Mouse (Mus musculus) liver, embryonic 11.5 days (tissue): ENCODE results near the gene Smarcal1. TPM values are rescaled to one million over a fixed set of nuclear protein-coding genes. Genes with fewer than 3 reads are reported as not detected.

Source experiments
- ATAC-seq: fragments of 200-750 bp; cut with Nextera tagmentation; replicated peaks from 2 replicates; pipeline ENCODE4 v1.8.0; 2017; ENCODE audit warnings: moderate number of reproducible peaks, mild to moderate bottlenecking, moderate TSS enrichment, moderate library complexity; ENCODE audit not compliant: low FRiP score
- DNase-seq: peaks from one replicate; pipeline ENCODE4 v3.0.0-alpha.2; 2017; ENCODE audit warnings: low spot score
- H3K27ac ChIP-seq: fragments of 300-500 bp; sonication (generic); 2 replicates; pipeline ENCODE4 v1.5.1; 2014; ENCODE audit warnings: mild to moderate bottlenecking, low read depth, low read length, control low read depth
- H3K27me3 ChIP-seq: fragments of 300-500 bp; sonication (generic); replicated peaks from 2 replicates; pipeline ENCODE4 v1.6.1; 2014; ENCODE audit warnings: low read length, mixed read lengths; ENCODE audit not compliant: control insufficient read depth, insufficient read depth
- H3K36me3 ChIP-seq: fragments of 300-500 bp; sonication (generic); 2 replicates; pipeline ENCODE4 v1.6.1; 2014; ENCODE audit warnings: mild to moderate bottlenecking, low read length, moderate library complexity, mixed read lengths; ENCODE audit not compliant: control insufficient read depth, insufficient read depth
- H3K4me1 ChIP-seq: fragments of 300-500 bp; sonication (generic); replicated peaks from 2 replicates; pipeline ENCODE4 v1.6.1; 2014; ENCODE audit warnings: low read length, mixed read lengths; ENCODE audit not compliant: control insufficient read depth, insufficient read depth
- H3K4me2 ChIP-seq: fragments of 300-500 bp; sonication (generic); 2 replicates; pipeline ENCODE4 v1.6.1; 2014; ENCODE audit warnings: mild to moderate bottlenecking, control low read depth, moderate library complexity
- H3K4me3 ChIP-seq: fragments of 300-500 bp; sonication (generic); 2 replicates; pipeline ENCODE4 v1.5.1; 2014; ENCODE audit warnings: low read depth, low read length, control low read depth
- H3K9ac ChIP-seq: fragments of 300-500 bp; sonication (generic); 2 replicates; pipeline ENCODE4 v1.6.1; 2014; ENCODE audit warnings: low read depth, low read length, control low read depth
- H3K9me3 ChIP-seq: fragments of 300-500 bp; sonication (generic); 2 replicates; pipeline ENCODE4 v1.6.1; 2016; ENCODE audit warnings: low read length, inconsistent platforms, mixed read lengths; ENCODE audit not compliant: control insufficient read depth
- WGBS: fragments of 180-500 bp; shearing (Covaris S2); extraction: QIAGEN DNeasy Blood & Tissue Kit; methylation state at CpG from one replicate; pipeline ENCODE4 v1.1.7; 2014; 5-methylcytosine and 5-hydroxymethylcytosine counted together
- polyA plus RNA-seq: library from polyadenylated mRNA; unstranded; fragments of >200 nt; fragmentation: Nextera tagmentation; extraction: Ambion mirVana; gene quantifications from 2 replicates; pipeline ENCODE4 v1.2.1, GENCODE M21; 2014

Smarcal1 gene
- polyA plus RNA-seq, 1 experiment from 2014 or later = 18.7 TPM

- DNase-seq = no peak
- no peaks in the 10 kb centered on the region for H3K9me3 ChIP-seq
- WGBS = 57% methylated on average over 6 of the region's 6 CpGs
- H3K27me3 ChIP-seq = no peaks in the 10 kb centered on the region
- no peak overlapping the region for H3K9ac ChIP-seq
- no peak overlapping the region for H3K4me2 ChIP-seq
- no peak for ATAC-seq
- H3K4me3 ChIP-seq = no peak overlapping the region
- no peaks in the 10 kb centered on the region for H3K36me3 ChIP-seq
- H3K4me1 ChIP-seq = no peaks in the 10 kb centered on the region
- no peak overlapping the region for H3K27ac ChIP-seq
Observed at GRCm38 (mm10) chr1:72564334-72564962, 18.6 kb upstream of the Smarcal1 start.

- Histone ChIP-seq H3K36me3 (no peaks in the 10 kb centered on the region), H3K27ac (no peak overlapping the region), H3K9me3 (no peaks in the 10 kb centered on the region), H3K4me2 (no peak overlapping the region), H3K9ac (no peak overlapping the region), H3K4me3 (no peak overlapping the region), H3K27me3 (no peaks in the 10 kb centered on the region), H3K4me1 (no peaks in the 10 kb centered on the region)
- WGBS = 38% methylated on average over 9 of the region's 9 CpGs
- ATAC-seq = no peak
- no peak for DNase-seq
Observed at GRCm38 (mm10) chr1:72567056-72567455, 16.0 kb upstream of the Smarcal1 start.

DNA sequence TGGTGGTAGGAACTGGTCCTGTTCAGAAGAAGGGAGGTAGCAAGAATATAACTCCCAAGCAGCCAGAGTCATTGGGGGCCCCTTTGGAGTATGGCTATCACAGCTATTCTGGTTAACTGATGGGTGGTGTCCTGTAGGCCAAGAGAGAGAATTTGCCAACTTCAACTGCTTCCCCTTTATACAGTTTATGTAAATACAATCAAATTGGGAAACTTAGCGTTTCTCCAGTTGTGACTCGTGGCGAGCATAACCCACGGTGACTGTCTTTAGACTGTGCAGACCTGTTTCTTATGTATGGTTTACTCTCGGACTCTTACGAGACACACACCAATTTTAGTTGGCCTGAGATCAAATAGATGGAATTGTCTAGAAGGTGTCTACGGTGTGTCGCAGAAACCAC, 14.3 kb upstream of the Smarcal1 start:
- ATAC-seq (no peak), DNase-seq (no peak)
- no peak overlapping the region for H3K4me3 ChIP-seq
- 89% methylated on average over 8 of the region's 8 CpGs for WGBS
- H3K36me3 ChIP-seq = no peaks in the 10 kb centered on the region
- H3K4me2 ChIP-seq = no peak overlapping the region
- no peak overlapping the region for H3K27ac ChIP-seq
- H3K27me3 ChIP-seq = no peaks in the 10 kb centered on the region
- no peaks in the 10 kb centered on the region for H3K9me3 ChIP-seq
- H3K9ac ChIP-seq = no peak overlapping the region
- H3K4me1 ChIP-seq = no peaks in the 10 kb centered on the region

GRCm38 (mm10) chr1:72574047-72574446, 9.0 kb upstream of the Smarcal1 start:
- Histone ChIP-seq H3K4me1 (no peaks in the 10 kb centered on the region), H3K9ac (no peak overlapping the region), H3K9me3 (no peaks in the 10 kb centered on the region), H3K4me3 (no peak overlapping the region), H3K36me3 (no peaks in the 10 kb centered on the region), H3K27ac (no peak overlapping the region), H3K4me2 (no peak overlapping the region), H3K27me3 (peaks cover 14% of the 10 kb centered on the region)
- no peak for ATAC-seq
- no peak for DNase-seq
- 48% methylated on average over 7 of the region's 7 CpGs for WGBS

DNA sequence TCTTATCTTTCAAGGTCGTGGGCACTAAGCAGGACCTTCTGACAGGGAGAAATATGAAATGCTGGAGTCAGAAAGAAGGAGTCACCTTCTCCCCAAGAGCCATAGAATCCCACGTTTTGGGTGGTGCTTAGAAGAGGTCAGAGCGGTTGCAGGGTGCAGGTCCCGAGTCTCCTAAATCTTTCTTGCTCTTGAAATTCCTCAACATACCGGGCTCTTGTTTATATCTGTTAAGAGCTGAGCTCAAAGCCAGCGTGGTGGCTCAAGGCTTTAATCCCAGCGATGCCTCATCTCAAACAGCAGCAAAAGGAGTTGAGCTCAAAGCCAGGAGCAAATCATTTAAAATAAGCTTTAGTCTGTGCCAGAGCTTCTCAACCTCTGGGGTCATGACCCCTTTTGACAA, 8.4 kb upstream of the Smarcal1 start:
- 47% methylated on average over 7 of the region's 7 CpGs for WGBS
- Histone ChIP-seq H3K27ac (no peak overlapping the region), H3K9ac (no peak overlapping the region), H3K4me1 (no peaks in the 10 kb centered on the region), H3K4me2 (no peak overlapping the region), H3K27me3 (peaks cover 14% of the 10 kb centered on the region), H3K4me3 (no peak overlapping the region), H3K36me3 (no peaks in the 10 kb centered on the region), H3K9me3 (no peaks in the 10 kb centered on the region)
- ATAC-seq (no peak), DNase-seq (no peak)

- no peaks in the 10 kb centered on the region for H3K9me3 ChIP-seq
- no peaks in the 10 kb centered on the region for H3K36me3 ChIP-seq
- H3K9ac ChIP-seq = no peak overlapping the region
- no peaks in the 10 kb centered on the region for H3K4me1 ChIP-seq
- 32% methylated on average over 4 of the region's 4 CpGs for WGBS
- ATAC-seq (no peak), DNase-seq (no peak)
- no peak overlapping the region for H3K27ac ChIP-seq
- peaks cover 14% of the 10 kb centered on the region for H3K27me3 ChIP-seq
- no peak overlapping the region for H3K4me2 ChIP-seq
- H3K4me3 ChIP-seq = no peak overlapping the region
Observed at GRCm38 (mm10) chr1:72575121-72575520, 7.9 kb upstream of the Smarcal1 start.

DNA sequence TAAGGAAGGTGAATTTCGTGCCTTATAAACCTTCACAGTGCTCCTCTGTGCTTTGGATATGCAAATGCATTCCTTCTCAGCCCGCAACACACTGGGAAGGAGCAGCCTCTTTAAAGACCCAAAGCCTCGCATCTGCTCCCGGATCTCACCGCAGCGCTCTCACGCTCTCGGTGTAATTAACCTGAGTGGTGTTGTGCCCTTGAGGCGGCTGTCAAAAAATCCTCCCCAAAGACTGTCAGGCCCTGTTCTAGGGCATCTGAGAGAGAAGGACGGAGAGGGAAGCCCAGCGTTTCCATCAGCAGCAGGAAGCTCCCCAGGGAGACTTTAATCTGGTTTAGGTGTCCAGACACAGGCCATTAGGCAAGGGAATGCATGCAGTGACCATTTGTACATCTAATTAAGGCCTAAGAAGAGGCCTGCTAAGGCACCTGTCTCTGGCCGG, 5.5 kb upstream of the Smarcal1 start:
- no peak overlapping the region for H3K4me3 ChIP-seq
- no peak overlapping the region for H3K9ac ChIP-seq
- DNase-seq (no peak), ATAC-seq (no peak)
- no peaks in the 10 kb centered on the region for H3K36me3 ChIP-seq
- no peak overlapping the region for H3K27ac ChIP-seq
- peaks cover 14% of the 10 kb centered on the region for H3K27me3 ChIP-seq
- no peaks in the 10 kb centered on the region for H3K9me3 ChIP-seq
- H3K4me2 ChIP-seq = no peak overlapping the region
- H3K4me1 ChIP-seq = no peaks in the 10 kb centered on the region
- 21% methylated on average over 12 of the region's 12 CpGs for WGBS

- no peak overlapping the region for H3K27ac ChIP-seq
- H3K4me2 ChIP-seq = no peak overlapping the region
- no peaks in the 10 kb centered on the region for H3K36me3 ChIP-seq
- DNase-seq (no peak), ATAC-seq (no peak)
- no peak overlapping the region for H3K4me3 ChIP-seq
- no peaks in the 10 kb centered on the region for H3K4me1 ChIP-seq
- WGBS = 32% methylated on average over 15 of the region's 15 CpGs
- H3K27me3 ChIP-seq = peaks cover 14% of the 10 kb centered on the region
- H3K9ac ChIP-seq = no peak overlapping the region
- no peaks in the 10 kb centered on the region for H3K9me3 ChIP-seq
Observed at GRCm38 (mm10) chr1:72578351-72578750, 4.7 kb upstream of the Smarcal1 start.

DNA sequence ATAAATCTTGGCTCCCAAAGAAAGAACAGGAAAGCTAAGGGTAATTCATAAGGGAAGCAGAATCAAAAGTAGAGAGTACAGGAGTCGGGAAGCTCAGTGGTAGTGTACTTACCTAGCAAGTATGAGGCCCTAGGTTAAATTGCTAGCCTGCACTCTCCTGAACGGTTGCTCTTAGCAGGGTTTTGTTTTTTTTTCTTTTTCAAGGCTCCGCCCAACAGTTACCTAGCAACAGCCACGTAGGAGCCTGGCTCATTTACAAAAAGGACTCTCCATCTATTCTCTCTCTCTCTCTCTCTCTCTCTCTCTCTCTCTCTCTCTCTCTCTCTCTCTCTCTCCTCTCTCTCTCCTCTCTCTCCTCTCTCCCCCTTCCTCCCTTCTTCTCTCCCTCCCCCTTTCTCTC, 4.2 kb upstream of the Smarcal1 start:
- H3K36me3 ChIP-seq = no peaks in the 10 kb centered on the region
- peaks cover 14% of the 10 kb centered on the region for H3K27me3 ChIP-seq
- H3K9me3 ChIP-seq = no peaks in the 10 kb centered on the region
- no peak for ATAC-seq
- DNase-seq = no peak
- no peaks in the 10 kb centered on the region for H3K4me1 ChIP-seq
- H3K4me2 ChIP-seq = no peak overlapping the region
- no peak overlapping the region for H3K4me3 ChIP-seq
- no peak overlapping the region for H3K9ac ChIP-seq
- WGBS = 27% methylated on average over 4 of the region's 4 CpGs
- no peak overlapping the region for H3K27ac ChIP-seq
